Mouse (Mus musculus) midbrain, embryonic 14.5 days (tissue): ENCODE data around the gene Plcb1. TPM values are rescaled to one million over a fixed set of nuclear protein-coding genes. Genes with fewer than 3 reads are reported as not detected.

Source experiments
- ATAC-seq: fragments of 200-750 bp; cut with Nextera tagmentation; 2 replicates; pipeline ENCODE4 v1.8.0; 2017; ENCODE audit warnings: moderate number of reproducible peaks, moderate library complexity; ENCODE audit not compliant: low FRiP score, low TSS enrichment
- DNase-seq: peaks from one replicate; pipeline ENCODE4 v3.0.0-alpha.2; 2015
- H3K27ac ChIP-seq: fragments of 300-500 bp; sonication (generic); replicated peaks from 2 replicates; pipeline ENCODE4 v1.5.1; 2014; ENCODE audit warnings: mild to moderate bottlenecking, low read depth, low read length, moderate library complexity
- H3K27me3 ChIP-seq: fragments of 300-500 bp; sonication (generic); 2 replicates; pipeline ENCODE4 v1.6.1; 2014; ENCODE audit warnings: low read length, control low read depth, mixed read lengths; ENCODE audit not compliant: control insufficient read depth, insufficient read depth
- H3K36me3 ChIP-seq: fragments of 300-500 bp; sonication (generic); 2 replicates; pipeline ENCODE4 v1.6.1; 2014; ENCODE audit warnings: low read length, control low read depth; ENCODE audit not compliant: control insufficient read depth, insufficient read depth
- H3K4me1 ChIP-seq: fragments of 300-500 bp; sonication (generic); 2 replicates; pipeline ENCODE4 v1.6.1; 2014; ENCODE audit warnings: mild to moderate bottlenecking, antibody characterized with exemption, low read length, control low read depth; ENCODE audit not compliant: control insufficient read depth, insufficient read depth
- H3K4me2 ChIP-seq: fragments of 300-500 bp; sonication (generic); 2 replicates; pipeline ENCODE4 v1.6.1; 2014; ENCODE audit warnings: mild to moderate bottlenecking, low read length, moderate library complexity
- H3K4me3 ChIP-seq: fragments of 300-500 bp; sonication (generic); replicated peaks from 2 replicates; pipeline ENCODE4 v1.5.1; 2014; ENCODE audit warnings: low read depth, low read length
- H3K9ac ChIP-seq: fragments of 300-500 bp; sonication (generic); replicated peaks from 2 replicates; pipeline ENCODE4 v1.6.1; 2014; ENCODE audit warnings: mild to moderate bottlenecking, low read length, moderate library complexity
- H3K9me3 ChIP-seq: fragments of 300-500 bp; sonication (generic); 2 replicates; pipeline ENCODE4 v1.6.1; 2016; ENCODE audit warnings: low read length, control low read depth, mixed read lengths; ENCODE audit not compliant: control insufficient read depth
- WGBS: fragments of 180-500 bp; shearing (Covaris S2); extraction: QIAGEN DNeasy Blood & Tissue Kit; methylation state at CpG from one replicate; pipeline ENCODE4 v1.1.7; 2014; 5-methylcytosine and 5-hydroxymethylcytosine counted together
- polyA plus RNA-seq: library from polyadenylated mRNA; unstranded; fragments of >200 nt; fragmentation: Nextera tagmentation; extraction: Ambion mirVana; gene quantifications from 2 replicates; pipeline ENCODE4 v1.2.1, GENCODE M21; 2014

Gene Plcb1
- polyA plus RNA-seq, 1 experiment from 2014 or later, result 30.7 TPM

DNA sequence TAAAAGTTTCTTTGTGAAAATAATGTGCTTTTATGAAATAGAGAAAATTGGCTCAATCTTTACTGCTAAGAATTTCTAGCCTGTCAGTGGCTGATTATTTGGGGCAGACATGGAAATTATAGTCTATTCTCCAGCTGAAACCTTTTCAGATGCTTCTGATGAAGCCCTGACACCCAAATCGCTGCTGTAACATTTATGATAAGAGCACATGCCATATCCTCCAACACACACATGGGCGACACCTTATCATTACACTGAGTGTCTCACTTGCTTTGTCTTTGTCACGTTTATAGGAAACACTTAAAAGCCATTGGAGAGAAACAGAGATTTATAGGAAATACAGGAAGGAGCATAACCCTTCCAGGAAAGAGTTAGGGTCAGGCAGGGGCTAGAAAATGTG, 379.6 kb downstream of the Plcb1 start:
- no peak for ATAC-seq
- no peaks in the 10 kb centered on the region for H3K9me3 ChIP-seq
- 90% methylated on average over 3 of the region's 3 CpGs for WGBS

GRCm38 (mm10) chr2:135175544-135175943, 389.7 kb downstream of the Plcb1 start:
- no peak for ATAC-seq

More for the DNA sequence above, 379.6 kb downstream of the Plcb1 start:
- no peak overlapping the region for H3K4me2 ChIP-seq
- no peak overlapping the region for H3K27ac ChIP-seq
- H3K9ac ChIP-seq, result no peak overlapping the region
- no peaks in the 10 kb centered on the region for H3K36me3 ChIP-seq
- no peak for DNase-seq
- no peaks in the 10 kb centered on the region for H3K27me3 ChIP-seq
- no peak overlapping the region for H3K4me3 ChIP-seq
- no peaks in the 10 kb centered on the region for H3K4me1 ChIP-seq

DNA sequence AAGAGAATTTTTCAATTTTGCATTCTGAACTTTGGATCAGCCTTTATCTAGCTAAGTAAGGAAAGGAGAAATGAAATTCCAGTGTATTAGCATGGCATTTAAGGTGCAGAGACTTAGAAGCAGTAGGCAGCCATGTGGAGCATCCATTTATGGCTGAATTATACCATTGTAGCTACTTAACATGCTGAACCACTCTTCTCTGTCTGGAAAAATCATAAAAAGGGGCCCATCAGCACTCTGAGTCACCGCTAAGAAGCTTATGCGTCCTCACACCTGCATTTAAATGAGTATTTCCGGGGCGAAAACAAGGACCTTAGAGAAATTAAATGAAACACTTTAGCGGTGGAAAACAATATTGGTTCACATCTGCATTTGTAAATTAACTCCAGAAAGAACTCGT, 401.8 kb downstream of the Plcb1 start:
- Histone ChIP-seq H3K27me3 (no peaks in the 10 kb centered on the region), H3K9me3 (no peaks in the 10 kb centered on the region), H3K4me2 (no peak overlapping the region), H3K36me3 (no peaks in the 10 kb centered on the region), H3K27ac (peak overlapping the region; percentile 56), H3K9ac (no peak overlapping the region), H3K4me3 (no peak overlapping the region), H3K4me1 (peaks cover 12% of the 10 kb centered on the region)
- DNase-seq, result peak; percentile 54
- ATAC-seq, result peak; percentile 46; the same call in 1 of the 2 replicates
- WGBS, result 33% methylated on average over 6 of the region's 6 CpGs

More at GRCm38 (mm10) chr2:135175544-135175943, 389.7 kb downstream of the Plcb1 start:
- Histone ChIP-seq H3K9me3 (no peaks in the 10 kb centered on the region), H3K27ac (no peak overlapping the region), H3K4me2 (no peak overlapping the region), H3K4me1 (no peaks in the 10 kb centered on the region), H3K27me3 (no peaks in the 10 kb centered on the region), H3K9ac (no peak overlapping the region), H3K36me3 (no peaks in the 10 kb centered on the region), H3K4me3 (no peak overlapping the region)
- no peak for DNase-seq
- WGBS, result 83% methylated on average over 4 of the region's 4 CpGs

DNA sequence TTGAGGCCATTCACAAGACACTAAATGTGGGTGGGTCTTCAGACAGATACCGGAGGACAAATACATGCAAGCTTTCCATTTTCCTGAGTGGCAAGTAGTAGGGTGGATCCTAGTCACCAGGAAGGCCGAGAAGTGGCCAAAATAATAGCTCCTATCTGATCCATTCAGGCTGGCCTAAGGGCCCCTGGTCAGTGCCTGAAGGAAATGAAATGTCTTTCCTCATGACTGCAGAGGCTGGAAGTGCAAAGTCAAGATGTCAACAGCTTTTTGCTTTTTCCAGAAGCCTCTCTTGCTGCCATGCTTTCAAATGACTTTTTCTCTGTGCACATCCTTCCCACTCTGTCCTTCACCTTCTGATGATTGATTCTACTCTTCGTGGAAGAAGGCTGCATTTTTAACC, 415.0 kb downstream of the Plcb1 start:
- Histone ChIP-seq H3K4me2 (no peak overlapping the region), H3K27me3 (no peaks in the 10 kb centered on the region), H3K9ac (no peak overlapping the region), H3K4me3 (no peak overlapping the region), H3K36me3 (no peaks in the 10 kb centered on the region), H3K9me3 (no peaks in the 10 kb centered on the region), H3K27ac (no peak overlapping the region), H3K4me1 (no peaks in the 10 kb centered on the region)
- ATAC-seq (no peak), DNase-seq (no peak)
- 88% methylated on average over 3 of the region's 3 CpGs for WGBS

DNA sequence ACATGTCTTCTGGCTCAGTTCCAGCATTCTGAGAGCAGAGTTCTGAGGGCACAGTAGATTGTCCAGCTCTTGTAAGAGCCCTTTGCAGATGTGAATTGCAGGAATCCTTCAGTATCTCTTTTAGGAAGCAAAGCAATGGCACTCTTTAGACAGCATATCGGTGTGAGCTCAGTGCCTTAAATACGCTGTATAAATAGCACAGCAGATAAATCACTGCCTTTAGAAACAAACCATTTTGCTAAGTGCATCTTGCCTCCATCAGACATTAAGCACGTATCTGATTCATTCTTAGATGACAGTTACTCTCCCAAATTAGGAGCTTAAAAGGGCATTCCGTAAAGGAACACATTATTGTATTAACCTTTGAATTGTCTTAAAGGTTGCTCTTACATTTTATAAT, 416.5 kb downstream of the Plcb1 start:
- H3K4me3 ChIP-seq, result no peak overlapping the region
- H3K9me3 ChIP-seq, result no peaks in the 10 kb centered on the region
- 93% methylated on average over 4 of the region's 4 CpGs for WGBS
- DNase-seq, result no peak
- no peaks in the 10 kb centered on the region for H3K36me3 ChIP-seq
- no peak overlapping the region for H3K4me2 ChIP-seq
- ATAC-seq, result no peak
- H3K27ac ChIP-seq, result no peak overlapping the region
- no peaks in the 10 kb centered on the region for H3K4me1 ChIP-seq
- H3K9ac ChIP-seq, result no peak overlapping the region
- H3K27me3 ChIP-seq, result no peaks in the 10 kb centered on the region

- no peak for ATAC-seq
- H3K4me1 ChIP-seq, result no peaks in the 10 kb centered on the region
- H3K4me2 ChIP-seq, result no peak overlapping the region
- no peak overlapping the region for H3K27ac ChIP-seq
- no peaks in the 10 kb centered on the region for H3K36me3 ChIP-seq
- H3K4me3 ChIP-seq, result no peak overlapping the region
- no peaks in the 10 kb centered on the region for H3K9me3 ChIP-seq
- H3K9ac ChIP-seq, result no peak overlapping the region
- H3K27me3 ChIP-seq, result no peaks in the 10 kb centered on the region
- DNase-seq, result peak; percentile 4
- WGBS, result 78% methylated on average over 11 of the region's 11 CpGs
These were observed 418.6 kb downstream of the Plcb1 start for GRCm38 (mm10) chr2:135204141-135205120.

GRCm38 (mm10) chr2:135208890-135209289, 423.0 kb downstream of the Plcb1 start:
- H3K36me3 ChIP-seq, result no peaks in the 10 kb centered on the region
- no peaks in the 10 kb centered on the region for H3K27me3 ChIP-seq
- H3K4me1 ChIP-seq, result no peaks in the 10 kb centered on the region
- H3K27ac ChIP-seq, result no peak overlapping the region
- DNase-seq (no peak), ATAC-seq (no peak)
- 98% methylated on average over 1 of the region's 1 CpGs for WGBS
- H3K9ac ChIP-seq, result no peak overlapping the region
- no peak overlapping the region for H3K4me2 ChIP-seq
- no peaks in the 10 kb centered on the region for H3K9me3 ChIP-seq
- no peak overlapping the region for H3K4me3 ChIP-seq

DNA sequence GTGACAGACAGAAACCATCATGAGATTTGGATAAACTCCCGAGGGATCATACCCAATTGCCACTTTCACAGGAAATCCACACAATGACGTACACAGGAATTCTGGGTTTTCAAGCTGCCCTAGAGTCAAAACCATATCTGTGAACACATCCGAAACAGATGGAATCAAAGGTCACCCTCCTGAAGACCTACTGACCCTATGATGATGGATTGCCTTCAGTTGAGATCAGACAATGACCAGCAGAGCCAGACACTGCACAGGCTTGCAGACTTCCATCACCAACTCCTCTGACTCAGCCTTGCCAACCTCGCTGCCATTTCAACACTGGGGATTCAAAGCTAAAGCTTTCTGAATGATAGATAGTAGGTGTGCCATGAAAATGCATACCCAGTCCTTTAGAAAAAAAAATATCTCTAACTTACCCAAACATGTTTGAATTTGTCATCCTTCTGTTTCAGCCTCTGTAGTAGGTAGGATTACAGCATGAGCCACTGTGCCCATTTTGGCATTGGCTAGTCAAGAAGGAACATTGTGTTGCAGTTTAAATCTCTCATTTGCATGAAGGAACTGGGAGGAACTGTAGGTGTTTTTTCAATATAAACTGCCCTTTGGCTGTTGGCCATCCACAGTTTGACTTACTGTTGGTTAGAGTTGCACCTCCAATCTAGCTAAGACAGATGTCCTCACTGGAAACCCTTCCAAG, 429.0 kb downstream of the Plcb1 start:
- Histone ChIP-seq H3K4me2 (no peak overlapping the region), H3K27ac (no peak overlapping the region), H3K4me1 (no peaks in the 10 kb centered on the region), H3K9ac (no peak overlapping the region), H3K4me3 (no peak overlapping the region), H3K27me3 (no peaks in the 10 kb centered on the region), H3K9me3 (no peaks in the 10 kb centered on the region), H3K36me3 (no peaks in the 10 kb centered on the region)
- 70% methylated on average over 4 of the region's 4 CpGs for WGBS
- DNase-seq (no peak), ATAC-seq (no peak)
